Mouse (Mus musculus): ENCODE measurements at regions not wholly inside any gene's neighbourhood (a gene's known extent, or its start where the extent isn't known, plus 50 kb on each side); places are given as distances from the start of the nearest gene placed in this dataset.

DNA sequence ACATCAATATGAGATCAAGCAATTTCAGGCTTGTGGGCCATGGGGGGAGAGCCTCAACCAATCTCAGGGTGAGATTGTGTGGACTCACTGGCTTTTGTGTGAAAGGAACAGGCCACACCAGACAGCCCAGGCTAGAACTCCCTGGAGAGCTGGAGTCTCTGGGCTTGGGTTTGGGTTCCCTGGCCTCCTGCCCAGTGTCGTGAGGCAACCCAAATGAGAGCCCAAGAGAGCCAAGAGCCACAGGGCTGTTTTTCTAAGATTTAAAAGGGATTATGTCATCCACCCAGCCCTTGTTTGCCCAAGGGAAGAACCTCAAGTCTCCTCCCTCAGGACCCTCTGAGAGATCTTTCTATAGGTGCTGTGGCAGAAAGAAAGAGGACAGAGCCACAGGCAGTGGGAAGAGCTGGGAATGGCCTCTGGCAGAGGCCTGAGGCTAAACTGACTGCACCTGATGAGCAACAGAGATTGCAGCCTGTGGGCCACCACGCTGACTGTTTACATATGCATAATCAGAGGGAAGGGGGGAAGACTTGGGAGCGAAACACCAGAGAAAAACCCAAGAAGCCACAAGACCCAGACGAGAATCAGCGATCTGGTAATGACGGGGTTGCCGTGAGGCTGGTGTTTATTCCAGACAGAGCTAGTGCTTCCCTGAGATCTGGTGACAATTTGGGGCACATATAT lies 92.1 kb downstream of the Bcl2l11 start:
- no peak for DNase-seq

DNA sequence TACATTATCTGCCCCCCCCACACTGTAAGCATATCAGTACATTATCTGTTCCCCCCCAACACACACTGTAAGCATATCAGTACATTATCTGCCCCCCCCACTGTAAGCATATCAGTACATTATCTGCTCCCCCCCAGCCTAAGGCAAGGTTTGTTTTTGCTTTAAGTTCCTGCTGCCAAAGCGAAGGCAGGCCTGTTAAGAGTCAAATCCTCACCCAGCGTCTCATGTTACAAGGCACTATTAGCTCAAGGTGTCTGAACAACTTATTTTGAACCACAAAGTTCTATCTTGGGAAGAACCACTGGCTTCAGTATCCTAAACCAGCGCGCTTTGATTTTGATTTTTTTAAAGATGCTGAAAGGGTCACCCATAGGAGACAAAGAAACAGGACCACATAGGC lies 93.1 kb downstream of the Bcl2l11 start:
- no peak for DNase-seq

DNA sequence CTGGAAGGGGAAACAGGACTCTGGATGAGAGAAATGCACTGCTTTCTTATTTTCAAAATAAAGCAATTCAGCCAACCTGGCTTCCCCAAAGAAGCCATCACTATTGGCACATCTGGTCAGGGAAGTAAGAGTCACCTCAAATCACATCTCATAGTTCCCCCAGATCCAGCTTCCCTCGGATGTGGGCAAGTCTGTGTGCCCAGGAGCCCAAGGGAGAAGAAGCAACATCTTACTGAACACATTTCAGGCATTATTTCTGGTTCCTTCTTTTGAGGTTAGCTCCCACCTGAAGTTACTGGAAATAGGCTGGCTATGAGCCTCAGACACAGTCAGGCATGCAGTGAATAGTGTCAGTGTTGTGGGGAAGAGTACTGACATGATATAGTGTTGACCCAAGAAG lies 95.2 kb downstream of the Bcl2l11 start:
- no peak for DNase-seq

DNA sequence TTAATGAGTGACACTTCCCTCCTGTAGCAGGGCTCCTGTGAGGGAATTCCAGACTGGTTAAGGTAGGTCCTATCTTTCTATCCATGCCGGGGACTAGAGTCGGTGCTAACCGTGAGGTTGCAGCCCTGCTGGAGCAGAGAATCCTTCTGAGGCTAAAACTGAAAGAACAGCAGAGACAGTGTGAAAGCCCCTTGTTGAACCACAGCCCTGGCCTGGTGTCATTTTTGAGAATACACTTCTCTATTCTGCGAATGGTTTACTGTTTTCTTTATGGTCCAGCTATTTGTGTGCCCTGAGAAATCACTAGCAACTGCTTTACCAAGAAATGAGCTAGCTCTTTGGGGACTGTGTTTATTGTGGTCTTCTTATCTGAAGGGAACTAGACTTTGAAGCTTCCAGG lies 95.8 kb downstream of the Bcl2l11 start:
- DNase-seq = no peak

DNA sequence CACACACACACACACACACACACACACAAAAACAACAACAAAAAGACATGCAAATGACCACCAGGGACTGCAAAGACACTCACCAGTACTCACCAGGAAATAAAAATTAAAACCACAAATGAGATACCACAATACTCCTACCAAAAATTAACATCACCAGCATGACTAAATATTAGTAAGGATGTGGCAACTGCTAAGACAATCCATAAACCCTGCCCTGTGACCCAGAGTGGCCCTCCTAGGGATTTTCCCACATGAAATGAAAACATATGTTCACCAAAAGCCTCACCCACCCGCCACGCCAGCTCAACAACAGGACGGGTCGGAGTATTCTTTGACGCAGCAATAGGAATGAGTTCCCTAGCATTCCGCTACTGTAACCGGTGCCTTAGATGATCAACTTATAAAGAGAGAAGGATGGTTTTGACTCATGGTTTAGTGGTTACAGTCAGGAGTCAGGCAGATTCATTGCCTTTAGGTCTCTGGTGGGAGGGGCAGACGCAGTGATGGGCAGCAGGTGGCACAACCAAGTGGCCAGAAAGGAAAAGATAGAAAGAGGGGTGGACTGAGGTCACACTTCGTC lies 100.7 kb downstream of the Bcl2l11 start:
- DNase-seq = no peak

DNA sequence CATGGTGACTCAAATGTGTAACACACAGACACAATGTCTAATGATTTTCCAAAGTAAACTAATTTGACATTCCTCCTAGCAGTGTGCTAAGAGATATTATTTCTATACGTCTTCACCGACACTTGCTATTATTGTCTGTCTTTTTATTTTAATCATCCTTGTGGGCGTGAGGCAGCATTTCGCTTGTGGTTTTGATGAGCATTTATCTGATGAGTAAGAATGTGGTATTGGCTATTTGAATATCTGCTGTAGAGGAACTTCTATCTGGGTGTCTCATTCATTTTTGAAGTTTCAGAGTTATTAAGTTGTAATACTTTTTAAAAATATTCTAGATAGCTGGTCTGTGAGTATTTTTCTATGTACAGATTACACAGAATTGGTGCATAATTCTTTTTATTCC lies 103.9 kb downstream of the Bcl2l11 start:
- DNase-seq = no peak

DNA sequence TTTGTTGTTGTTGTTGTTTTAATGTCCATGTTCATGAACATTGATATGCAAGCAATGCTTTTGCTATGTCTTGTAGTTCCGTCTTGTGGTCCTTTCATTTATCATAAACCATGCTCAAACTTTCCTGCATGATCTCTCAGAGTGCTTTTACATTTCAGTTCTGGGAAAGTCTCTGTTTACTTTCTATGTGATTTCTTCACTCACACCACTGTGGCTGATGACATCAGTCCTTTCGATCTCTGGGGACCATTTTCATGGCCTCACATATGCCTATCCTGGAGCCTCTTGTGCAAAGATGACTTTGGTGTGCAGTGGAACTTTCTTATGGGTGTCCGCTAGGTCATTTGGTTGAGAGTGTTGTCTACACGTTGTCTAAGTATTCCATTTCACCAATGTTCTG lies 105.1 kb downstream of the Bcl2l11 start:
- no peak for DNase-seq

DNA sequence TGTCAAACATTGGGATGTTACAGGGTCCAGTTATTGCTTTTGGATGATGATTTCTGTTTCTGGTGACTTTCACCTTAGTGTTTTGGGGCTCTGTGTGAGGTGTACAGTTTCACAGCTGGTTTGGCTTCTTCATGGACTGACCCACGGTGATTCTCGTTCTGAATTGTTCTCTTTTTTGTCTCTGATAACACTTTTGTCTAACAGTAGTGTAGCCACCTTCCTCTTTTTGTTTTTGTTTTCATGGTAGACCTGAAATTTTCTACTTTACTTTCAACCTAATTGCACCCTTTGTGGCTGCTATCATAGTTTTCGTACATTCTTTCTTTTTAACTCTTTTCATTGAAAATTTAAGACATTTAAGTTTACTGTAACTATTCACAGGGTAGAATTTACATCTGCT lies 105.5 kb downstream of the Bcl2l11 start:
- DNase-seq = no peak

DNA sequence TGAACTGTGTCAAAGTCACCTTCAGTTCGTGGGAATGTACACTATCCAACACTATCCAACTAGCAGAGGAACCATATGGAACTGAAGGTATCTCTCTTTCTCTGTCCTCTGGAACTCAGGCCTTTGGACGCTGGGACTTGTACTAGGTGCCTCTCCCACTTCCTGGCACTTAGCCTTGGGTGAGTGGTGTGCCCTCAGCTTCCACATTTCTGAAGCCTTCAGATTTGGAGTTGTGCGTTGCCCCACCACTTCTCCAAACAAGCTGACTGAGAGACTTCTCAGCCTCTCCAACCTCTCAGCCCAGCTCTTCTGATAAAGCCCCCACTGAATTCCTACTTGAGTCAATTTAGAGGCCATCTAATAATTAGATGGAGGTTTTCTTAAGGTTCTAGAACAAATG lies 106.2 kb downstream of the Bcl2l11 start:
- no peak for DNase-seq

DNA sequence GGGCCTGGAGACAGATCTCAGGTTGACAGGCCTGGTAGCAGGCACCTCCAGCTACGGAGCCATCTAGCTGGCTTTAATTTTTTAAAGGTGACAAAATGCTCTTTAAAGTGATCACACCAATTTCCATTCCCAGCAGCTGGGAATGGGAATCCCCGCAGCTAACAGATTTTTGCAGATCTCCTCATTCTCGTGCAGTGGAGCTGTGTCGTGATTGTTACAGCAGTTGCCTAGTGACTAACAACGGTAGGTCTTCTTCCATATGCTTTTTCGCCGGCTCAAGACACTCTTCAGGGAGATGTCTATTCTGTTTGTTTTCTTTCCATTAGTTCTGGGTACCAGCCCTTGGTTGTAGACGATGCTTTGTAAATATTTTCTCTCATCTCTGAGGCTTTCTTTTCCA lies 109.3 kb downstream of the Bcl2l11 start:
- DNase-seq = no peak

DNA sequence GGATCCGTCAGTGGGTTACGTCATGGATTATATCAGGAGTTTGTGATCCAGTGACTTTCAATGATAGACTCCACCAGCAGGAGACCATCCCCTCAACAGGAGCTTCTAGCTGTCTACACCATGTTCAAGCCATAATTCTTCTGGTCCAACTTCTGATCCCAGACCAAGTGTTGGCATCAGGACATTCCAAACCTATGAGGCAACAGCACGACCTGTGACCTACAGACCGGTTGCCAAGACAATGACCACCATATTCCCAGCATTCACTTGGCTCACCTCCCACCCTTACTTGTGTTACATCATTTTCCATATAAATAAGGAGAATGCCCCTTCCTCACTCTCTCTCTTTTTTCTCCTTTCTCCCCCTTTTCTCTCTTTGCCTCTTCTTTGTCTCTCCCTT lies 113.6 kb downstream of the Bcl2l11 start:
- DNase-seq = no peak

DNA sequence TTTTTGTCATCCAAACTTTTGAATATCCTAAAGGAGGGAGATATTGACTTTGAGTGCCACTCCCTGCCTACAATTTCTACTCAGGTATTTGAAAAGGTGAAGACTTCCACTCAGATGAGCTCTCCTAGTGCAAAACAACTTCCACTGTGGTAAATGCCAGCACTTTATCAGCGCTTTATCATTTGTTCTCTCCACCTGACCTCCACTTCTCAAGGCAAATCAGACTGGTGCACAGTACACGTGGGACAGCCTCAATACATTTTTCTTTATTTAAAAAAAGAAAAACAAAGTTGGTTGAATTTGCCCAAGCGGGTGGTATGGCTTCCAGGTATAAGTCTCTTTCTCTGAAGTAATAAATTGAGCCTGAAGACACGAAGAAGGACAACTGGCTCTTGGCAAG lies 114.2 kb downstream of the Bcl2l11 start:
- no peak for DNase-seq

DNA sequence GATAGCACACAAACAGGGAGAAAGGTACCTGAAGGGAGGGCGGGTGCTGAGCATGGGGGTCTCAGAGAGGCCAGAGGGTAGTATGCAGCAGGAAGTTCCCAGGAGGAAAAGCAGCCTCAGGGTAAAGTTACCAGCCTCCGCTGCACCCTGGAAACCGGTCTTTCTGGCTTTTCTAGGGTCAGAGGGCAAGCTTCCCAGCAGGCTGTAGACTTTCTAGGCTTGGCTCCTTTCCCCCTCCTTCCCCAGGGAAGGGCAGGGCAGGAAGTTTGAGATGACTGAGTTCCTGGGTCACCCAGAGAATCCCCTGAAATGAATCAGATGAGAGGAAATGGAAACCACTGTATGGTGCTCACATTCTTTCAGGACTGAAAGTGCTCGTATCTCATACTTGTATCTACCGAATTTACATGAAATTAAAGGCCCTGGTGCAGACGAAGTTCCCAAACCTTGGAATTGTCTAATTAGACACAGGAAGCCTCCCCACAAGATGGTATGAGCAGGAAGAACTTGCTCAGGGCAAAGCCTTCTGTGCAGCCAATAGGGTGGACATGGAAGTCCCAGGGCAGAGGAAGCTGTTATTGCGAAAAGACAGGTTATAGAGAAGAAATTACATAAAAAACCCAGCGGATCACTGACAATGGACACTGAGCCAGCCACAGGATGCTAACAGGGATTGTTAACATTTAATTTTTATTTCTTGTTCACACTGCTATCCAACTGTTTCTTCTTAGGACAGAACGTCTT lies 114.9 kb downstream of the Bcl2l11 start:
- no peak for DNase-seq

DNA sequence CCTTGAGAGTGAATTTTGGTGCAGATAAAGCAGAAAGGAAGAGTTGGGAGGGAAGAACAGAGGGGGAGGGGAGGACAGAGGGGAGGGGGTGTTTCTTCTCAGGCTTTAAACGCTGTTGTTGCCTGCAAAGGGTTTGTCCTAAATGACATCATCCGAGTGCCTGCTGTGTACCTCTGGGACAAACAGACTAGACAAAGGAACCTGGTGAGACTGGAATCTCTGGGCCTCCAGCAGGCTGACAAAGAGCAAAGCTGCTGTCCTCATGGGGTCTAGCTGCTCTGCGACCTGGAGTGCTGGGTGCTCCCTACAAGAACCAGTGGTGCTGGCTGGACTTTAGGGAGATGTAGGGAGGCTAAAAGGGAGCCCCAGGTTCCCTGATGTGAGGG lies 115.4 kb downstream of the Bcl2l11 start:
- DNase-seq = no peak

DNA sequence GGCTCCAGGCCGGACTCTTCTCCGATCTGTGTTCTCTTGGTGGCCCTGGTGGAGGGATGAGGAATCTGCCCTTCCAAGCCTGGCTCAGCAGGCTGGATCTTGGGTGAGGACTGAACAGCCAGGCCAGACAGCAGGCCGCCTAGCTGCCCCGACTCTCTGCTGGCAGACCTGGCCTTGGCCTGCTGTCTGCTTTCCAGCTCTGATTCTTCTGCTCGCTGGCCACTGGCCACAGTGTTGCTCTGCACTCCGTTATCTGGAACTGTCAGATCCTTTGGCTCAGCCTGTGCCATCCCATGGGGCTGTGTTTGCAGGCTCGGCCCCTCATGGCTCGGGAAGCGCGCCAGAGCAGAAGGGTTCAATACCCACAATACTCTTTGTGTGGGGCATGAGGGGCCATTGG lies 119.7 kb downstream of the Bcl2l11 start:
- no peak for DNase-seq

DNA sequence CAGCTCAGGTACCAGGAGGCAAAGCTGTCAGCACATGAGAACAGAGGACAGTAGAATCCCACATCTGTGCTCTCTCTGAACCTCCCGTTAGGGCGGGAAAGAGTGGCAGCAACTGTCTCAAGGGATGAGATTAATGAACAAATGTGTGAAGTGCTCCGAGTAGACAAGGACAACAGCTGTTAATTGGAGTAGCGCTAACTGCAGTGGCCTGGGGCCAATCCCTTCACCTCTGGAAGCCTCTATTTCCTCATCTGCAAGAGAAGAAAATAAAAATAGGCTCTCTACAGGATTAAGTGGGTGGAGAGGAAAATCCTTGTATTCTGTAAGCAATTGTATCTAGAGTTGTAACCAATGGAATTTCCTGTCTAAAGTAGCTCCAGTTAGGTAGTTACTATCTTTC lies 122.1 kb downstream of the Bcl2l11 start:
- no peak for DNase-seq

DNA sequence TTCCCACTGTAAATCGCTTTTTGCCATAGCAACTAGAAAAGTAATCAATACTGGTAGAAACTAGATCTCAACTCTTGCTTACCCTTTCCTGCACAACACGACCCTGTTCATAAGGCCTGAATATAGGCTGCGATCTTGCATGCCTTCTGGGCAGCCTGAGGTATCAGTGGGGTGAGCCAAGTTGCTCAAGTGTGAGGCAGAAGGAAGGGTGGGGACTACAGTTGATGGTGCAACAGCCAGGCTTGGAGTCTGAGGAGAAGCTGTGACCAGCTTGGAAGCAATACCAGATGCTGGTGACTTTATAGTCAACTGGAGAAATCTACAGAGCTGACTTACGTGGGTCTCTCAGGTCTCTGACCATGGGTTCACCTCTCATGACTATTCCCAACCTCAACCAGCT lies 123.3 kb downstream of the Bcl2l11 start:
- no peak for DNase-seq

DNA sequence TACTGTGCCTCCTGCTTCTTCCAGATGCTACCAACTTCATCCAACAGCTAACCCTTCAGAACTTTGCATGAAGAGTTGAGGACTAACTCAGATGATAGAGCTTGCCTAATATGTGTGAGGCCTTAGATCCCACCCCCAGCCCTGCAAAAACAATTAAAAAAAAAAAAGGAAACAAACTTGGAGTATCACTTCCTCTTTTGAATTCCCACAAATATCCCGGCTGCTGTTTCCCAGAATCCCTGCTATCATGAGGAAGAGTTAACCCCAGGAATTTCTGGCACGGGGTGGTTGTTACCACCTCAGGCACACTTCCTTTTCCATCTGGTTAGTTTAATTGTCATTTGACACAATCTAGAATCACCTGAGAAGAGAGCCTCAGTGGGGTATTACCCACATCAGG lies 123.8 kb downstream of the Bcl2l11 start:
- no peak for DNase-seq

DNA sequence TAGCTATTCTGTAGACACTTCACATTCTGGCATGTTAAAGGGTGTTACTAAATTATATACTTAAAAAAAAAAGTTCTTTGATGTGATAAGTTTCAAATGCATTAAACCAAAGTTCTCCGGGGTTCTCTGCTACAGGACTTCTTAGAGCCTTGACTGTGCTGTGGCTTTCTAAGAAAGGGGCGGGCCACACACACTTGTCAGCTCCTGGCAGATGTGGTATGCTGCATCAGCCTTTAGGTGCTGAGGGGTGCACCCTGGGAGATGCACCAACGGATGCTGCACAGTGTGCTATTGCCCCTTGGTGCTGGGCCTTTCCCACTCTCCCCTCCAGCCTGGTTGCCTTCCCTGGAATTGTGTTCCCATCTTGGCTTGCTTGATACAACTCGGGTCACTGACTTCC lies 125.0 kb downstream of the Bcl2l11 start:
- DNase-seq = no peak

DNA sequence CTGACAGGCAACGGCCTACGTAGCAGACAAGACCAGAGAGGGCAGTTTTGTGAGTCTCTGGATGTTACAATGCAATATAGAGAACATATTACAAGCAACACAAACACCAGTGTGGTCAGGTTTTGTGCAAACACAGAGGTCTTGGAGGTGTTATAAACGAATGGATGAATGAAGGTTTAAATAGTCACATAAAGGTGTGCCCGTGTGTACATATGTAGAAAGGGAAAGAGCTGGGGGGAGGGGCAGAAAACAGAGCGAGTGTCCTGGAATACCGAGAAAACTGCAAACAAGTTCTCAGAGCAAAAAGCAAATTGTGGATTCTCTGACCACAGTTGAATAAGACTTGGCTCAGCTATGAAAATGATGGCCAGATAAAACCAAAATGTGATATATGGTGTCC lies 130.8 kb downstream of the Bcl2l11 start:
- no peak for DNase-seq

DNA sequence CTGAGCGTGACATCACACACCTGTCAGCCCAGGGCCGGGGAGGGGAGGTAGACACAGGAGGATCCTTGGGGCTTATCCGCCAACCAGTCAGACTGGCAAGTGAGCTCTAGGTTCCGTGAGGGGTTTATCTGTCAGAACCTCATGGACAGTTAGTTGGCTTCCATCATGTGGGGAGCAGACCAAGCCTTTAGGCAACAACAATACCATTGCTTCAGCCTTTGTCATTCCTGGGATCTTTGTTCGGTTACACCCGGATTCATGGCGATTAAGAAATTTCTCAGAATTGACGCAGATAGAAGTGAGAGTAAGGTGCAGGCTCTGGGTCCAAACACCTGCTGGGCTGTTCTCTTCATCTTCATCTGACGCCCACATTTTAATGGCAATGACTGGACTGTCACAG lies 131.4 kb downstream of the Bcl2l11 start:
- DNase-seq = no peak

DNA sequence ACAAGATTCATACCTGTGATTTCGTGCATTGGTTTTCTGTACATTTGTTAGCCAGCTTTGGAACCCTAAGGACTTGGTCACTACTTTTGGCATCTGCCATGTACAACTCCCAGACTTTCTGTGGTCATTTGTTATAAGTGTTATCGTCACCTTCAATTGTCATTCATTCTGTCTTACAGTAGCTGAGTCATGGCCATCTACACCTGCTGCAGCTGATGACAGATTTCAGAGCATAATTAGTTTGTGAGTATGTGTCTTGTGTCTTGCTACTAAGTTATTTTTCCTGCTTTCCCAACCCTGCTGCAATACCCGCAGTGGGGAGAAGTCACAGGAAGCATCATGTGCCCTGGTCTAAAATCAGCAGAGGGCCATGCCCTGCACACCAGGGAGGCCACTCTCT lies 138.0 kb downstream of the Bcl2l11 start:
- DNase-seq = no peak

DNA sequence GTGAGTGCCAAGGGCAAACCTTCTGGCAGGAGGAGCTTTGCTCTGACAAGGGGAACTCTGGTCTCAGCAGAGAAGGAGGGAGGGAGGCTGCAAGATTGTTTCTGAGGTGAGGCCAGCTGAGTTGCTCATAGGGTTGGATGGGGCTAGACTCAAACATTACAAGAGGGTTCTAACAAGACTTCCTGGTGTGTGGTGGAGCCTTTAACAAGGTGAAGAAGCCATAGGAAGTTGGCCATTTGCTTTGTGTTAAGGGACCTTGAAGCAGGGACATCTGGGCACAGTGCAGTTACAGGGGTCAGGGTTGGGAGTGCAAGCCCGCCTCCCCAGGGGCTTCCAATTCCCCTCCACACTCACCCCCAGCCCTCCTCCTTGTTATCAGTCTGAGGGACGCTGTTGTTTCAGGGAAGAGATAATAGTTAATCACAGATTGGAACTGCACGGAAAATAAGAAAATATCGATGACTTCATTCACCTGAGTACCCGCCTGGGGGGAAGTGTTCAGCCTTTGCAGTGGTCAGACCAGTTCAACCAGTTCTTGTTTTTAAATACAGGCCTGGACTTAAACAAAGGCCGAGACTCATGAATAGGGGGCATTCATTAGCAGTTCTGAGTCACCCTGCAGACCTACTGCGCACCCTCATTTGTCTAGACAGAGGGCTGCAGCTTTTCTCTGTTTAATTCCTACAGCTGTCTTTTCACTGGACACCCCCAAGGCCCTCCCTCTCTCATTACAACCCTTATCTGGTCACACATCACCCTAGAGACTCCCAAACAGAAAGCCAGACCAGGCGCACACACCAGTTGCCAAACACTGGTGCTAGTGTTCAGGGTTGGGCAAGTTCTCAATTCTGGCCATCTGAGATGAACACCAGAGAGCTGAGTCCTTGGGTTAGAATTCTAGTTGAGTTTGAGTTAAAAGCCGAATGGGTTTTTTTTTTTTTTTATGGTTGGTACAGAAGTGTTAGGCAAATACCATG lies 139.5 kb downstream of the Bcl2l11 start:
- DNase-seq = no peak
